Mouse (Mus musculus) olfactory bulb, adult 2 months (tissue): Measurements from ENCODE around the gene 4930402K13Rik.
"Not testable (repeated sequence)": the region's sequence is repeated elsewhere in the genome, so short reads cannot be mapped to it uniquely, and the experiment has no call there.

Experiments
- CTCF ChIP-seq: fragments of 200-500 bp; IDR thresholded peaks from 2 replicates; pipeline ENCODE4 v1.5.1; 2012; ENCODE audit warnings: low read depth, mild to moderate bottlenecking, low read length, moderate library complexity; ENCODE audit not compliant: insufficient read depth
- POLR2A ChIP-seq: fragments of 200-500 bp; IDR thresholded peaks from 2 replicates; pipeline ENCODE4 v1.6.1; 2012; ENCODE audit warnings: mild to moderate bottlenecking, low read depth, low read length, moderate library complexity; ENCODE audit not compliant: insufficient read depth

GRCm38 (mm10) chrX:9060952-9061351, 43.4 kb upstream of the 4930402K13Rik start:
- not testable (repeated sequence) for TF ChIP-seq POLR2A, CTCF
